ENCODE assay signal across 26 mouse cellular contexts in genomic region chr1:158500140-158500539, GRCm38 (mm10).
"Had no signal": no experiment of that assay in that cellular context is flagged by ENCODE, and none has a peak within 500 bp of the region (broad histone marks: within the 10 kb centered on the region; RNA-seq: fewer than 3 reads in every experiment).

No protein-coding gene starts in this region.

- H3K36me3 ChIP-seq: heart, embryonic 13.5 days; heart, embryonic 15.5 days; kidney, embryonic 15.5 days; limb, embryonic 10.5 days; limb, embryonic 12.5 days had no signal

- H3K4me1 ChIP-seq: heart, embryonic 15.5 days; limb, embryonic 10.5 days; limb, embryonic 12.5 days had no signal

- H3K4me2 ChIP-seq: heart, embryonic 11.5 days; heart, embryonic 13.5 days; heart, embryonic 15.5 days; hindbrain, embryonic 14.5 days; kidney, embryonic 15.5 days; limb, embryonic 12.5 days; liver, embryonic 11.5 days had no signal

- H3K9me3 ChIP-seq: heart, embryonic 13.5 days; heart, embryonic 15.5 days; kidney, embryonic 15.5 days; limb, embryonic 10.5 days; limb, embryonic 12.5 days had no signal

- H3K27me3 ChIP-seq: heart, embryonic 13.5 days; heart, embryonic 15.5 days; kidney, embryonic 15.5 days; limb, embryonic 12.5 days had no signal

- H3K4me3 ChIP-seq: gastrocnemius, adult 2 months; heart, adult 2 months; heart, embryonic 13.5 days; heart, embryonic 15.5 days; kidney, embryonic 15.5 days; limb, embryonic 10.5 days; limb, embryonic 12.5 days had no signal

- DNase-seq: gastrocnemius, adult 2 months; gastrocnemius, postnatal 10 days; gastrocnemius, postnatal 25 days; heart, adult 2 months; heart, postnatal 14 days; heart, postnatal 36 days; kidney, adult 11 months; kidney, adult 2 months; kidney, adult 9 months; kidney, postnatal 14 days; kidney, postnatal 36 days; layer of hippocampus, adult 9-11 months; layer of hippocampus, postnatal 36 days; liver had no signal

- H3K9ac ChIP-seq: heart, embryonic 13.5 days; heart, embryonic 15.5 days; hindbrain, embryonic 14.5 days; kidney, embryonic 15.5 days; limb, embryonic 12.5 days had no signal

- H3K27ac ChIP-seq: gastrocnemius, adult 2 months; heart, adult 2 months; heart, embryonic 13.5 days; heart, embryonic 15.5 days; hindbrain, embryonic 14.5 days; hindbrain, postnatal 0 days; kidney, embryonic 15.5 days; kidney, postnatal 0 days; limb, embryonic 10.5 days; limb, embryonic 12.5 days had no signal

- ATAC-seq: forebrain, embryonic 16.5 days; intestine, embryonic 16.5 days had no signal
